Mouse (Mus musculus) right cerebral cortex, adult 2 months (tissue): ENCODE results near the gene Srsf9.
"Not testable (repeated sequence)": the region's sequence is repeated elsewhere in the genome, so short reads cannot be mapped to it uniquely, and the experiment has no call there.

Experiments used
- DNase-seq, 2 experiments: peaks; one replicate each; pipeline ENCODE4 v3.0.0; 2021 to 2022; ENCODE audit warnings: low spot score in 2 of 2

Gene Srsf9

GRCm38 (mm10) chr5:115326875-115327609 is at the start of gene Srsf9:
Gene Srsf9, plus strand, starts transcription at chr5:115327177.
- DNase-seq, result peak; percentile 93 to 96

GRCm38 (mm10) chr5:115278053-115278452 is 48.9 kb upstream of the Srsf9 start:
- no peak for DNase-seq

- DNase-seq, result no peak
Observed at GRCm38 (mm10) chr5:115278785-115279184, 48.2 kb upstream of the Srsf9 start.

- DNase-seq, result peak; percentile 88 to 89
Observed at GRCm38 (mm10) chr5:115279226-115280049, 47.5 kb upstream of the Srsf9 start, which contains the start of gene Coq5. Gene Coq5, plus strand, starts transcription at chr5:115279666.

GRCm38 (mm10) chr5:115280050-115280687 is 46.8 kb upstream of the Srsf9 start:
- DNase-seq, result no peak

GRCm38 (mm10) chr5:115284735-115285134 is 42.2 kb upstream of the Srsf9 start:
- no peak for DNase-seq

GRCm38 (mm10) chr5:115294173-115294572 is 32.8 kb upstream of the Srsf9 start:
- no peak for DNase-seq

GRCm38 (mm10) chr5:115296347-115296746 is 30.6 kb upstream of the Srsf9 start:
- DNase-seq, result no peak

- peak; percentile 55 to 61 for DNase-seq
Observed at GRCm38 (mm10) chr5:115300035-115300744, 26.8 kb upstream of the Srsf9 start.

GRCm38 (mm10) chr5:115300792-115301614 is 26.0 kb upstream of the Srsf9 start, which contains the start of gene Dynll1:
Gene Dynll1, minus strand, starts transcription at chr5:115300999.
- peak; percentile 100 for DNase-seq

GRCm38 (mm10) chr5:115301615-115302014 is 25.4 kb upstream of the Srsf9 start:
- peak in 1 of 2 experiments; percentile 34 for DNase-seq

- DNase-seq, result not testable (repeated sequence)
Observed at GRCm38 (mm10) chr5:115302190-115302589, 24.8 kb upstream of the Srsf9 start.

GRCm38 (mm10) chr5:115312354-115312753 is 14.6 kb upstream of the Srsf9 start:
- no peak for DNase-seq

- DNase-seq, result no peak
Observed at GRCm38 (mm10) chr5:115312816-115313667, 13.9 kb upstream of the Srsf9 start.

- no peak for DNase-seq
Observed at GRCm38 (mm10) chr5:115313668-115313943, 13.4 kb upstream of the Srsf9 start.

- DNase-seq, result no peak
Observed at GRCm38 (mm10) chr5:115316968-115317644, 9.9 kb upstream of the Srsf9 start.

- no peak for DNase-seq
Observed at GRCm38 (mm10) chr5:115317645-115318328, 9.2 kb upstream of the Srsf9 start.

GRCm38 (mm10) chr5:115319004-115319940 is 7.7 kb upstream of the Srsf9 start:
- peak; percentile 85 to 88 for DNase-seq
